Mouse (Mus musculus): Measurements from ENCODE around the gene Surf2.

Surf2 gene

DNA sequence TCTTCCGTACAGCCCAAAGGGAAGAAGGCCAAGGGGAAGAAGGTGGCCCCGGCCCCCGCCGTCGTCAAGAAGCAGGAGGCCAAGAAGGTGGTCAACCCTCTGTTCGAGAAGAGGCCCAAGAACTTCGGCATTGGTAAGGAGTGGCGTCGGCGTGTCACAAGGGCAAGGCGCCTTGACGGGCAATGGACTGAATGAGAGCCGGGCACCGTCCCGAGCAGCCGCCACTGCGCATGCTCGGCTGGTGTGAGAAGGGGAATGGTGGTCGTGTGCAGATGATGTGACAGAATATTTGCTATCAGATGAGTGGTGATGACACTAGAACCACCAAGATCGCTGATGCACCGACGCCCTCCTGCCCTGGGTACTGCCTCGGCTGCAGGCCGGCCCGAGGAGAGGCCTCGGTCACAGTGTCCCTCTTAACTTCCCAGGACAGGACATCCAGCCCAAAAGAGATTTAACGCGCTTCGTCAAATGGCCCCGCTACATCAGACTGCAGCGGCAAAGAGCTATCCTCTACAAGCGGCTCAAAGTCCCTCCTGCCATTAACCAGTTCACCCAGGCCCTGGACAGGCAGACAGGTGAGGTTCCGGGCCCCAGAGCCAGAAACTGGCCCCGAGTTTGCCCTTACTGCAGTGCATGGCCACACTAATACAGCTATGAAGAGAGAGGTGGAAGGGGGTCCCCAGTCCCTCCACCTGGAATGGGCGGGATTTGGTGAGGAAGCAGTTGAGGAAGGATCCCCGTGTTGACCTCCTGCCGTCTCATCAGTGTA is 5.0 kb upstream of the Surf2 start:
- TF ChIP-seq GATA4 (IDR thresholded peaks at IDR 0.05; ENCODE audit: insufficient replicate concordance, low read length): no peak

- TF ChIP-seq GATA4 (IDR thresholded peaks at IDR 0.05; ENCODE audit: insufficient replicate concordance, low read length): no peak
Measured at GRCm38 (mm10) chr2:26912253-26912770, 3.9 kb upstream of the Surf2 start.

- no peak for TF ChIP-seq GATA4 (IDR thresholded peaks at IDR 0.05; ENCODE audit: insufficient replicate concordance, low read length)
Measured at GRCm38 (mm10) chr2:26913416-26914147, 2.6 kb upstream of the Surf2 start.

GRCm38 (mm10) chr2:26914148-26914941 is 1.8 kb upstream of the Surf2 start:
- no peak for TF ChIP-seq GATA4 (IDR thresholded peaks at IDR 0.05; ENCODE audit: insufficient replicate concordance, low read length)

GRCm38 (mm10) chr2:26916738-26917137 is 571 bp downstream of the Surf2 start:
- no peak for TF ChIP-seq GATA4 (IDR thresholded peaks at IDR 0.05; ENCODE audit: insufficient replicate concordance, low read length)

DNA sequence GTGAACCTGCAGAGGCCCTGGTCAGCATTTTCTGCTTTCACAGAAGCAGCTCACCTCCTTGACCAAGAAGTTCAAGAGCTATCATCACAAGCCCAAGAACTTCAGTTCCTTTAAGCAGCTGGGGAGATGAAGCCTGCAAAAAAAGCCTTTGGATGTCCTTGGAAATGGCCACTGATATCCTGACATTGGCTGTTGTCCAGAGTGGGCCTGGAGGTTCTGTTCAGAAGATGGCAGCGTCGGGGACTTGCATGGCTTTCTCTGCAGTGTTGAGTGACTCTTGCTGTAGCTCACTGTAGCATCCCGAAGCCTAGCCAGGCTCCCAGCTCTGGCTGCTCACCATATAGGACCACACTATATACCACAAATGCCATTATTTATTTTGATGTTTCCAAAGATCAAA is 3.5 kb downstream of the Surf2 start:
- no peak for TF ChIP-seq GATA4 (IDR thresholded peaks at IDR 0.05; ENCODE audit: insufficient replicate concordance, low read length)

DNA sequence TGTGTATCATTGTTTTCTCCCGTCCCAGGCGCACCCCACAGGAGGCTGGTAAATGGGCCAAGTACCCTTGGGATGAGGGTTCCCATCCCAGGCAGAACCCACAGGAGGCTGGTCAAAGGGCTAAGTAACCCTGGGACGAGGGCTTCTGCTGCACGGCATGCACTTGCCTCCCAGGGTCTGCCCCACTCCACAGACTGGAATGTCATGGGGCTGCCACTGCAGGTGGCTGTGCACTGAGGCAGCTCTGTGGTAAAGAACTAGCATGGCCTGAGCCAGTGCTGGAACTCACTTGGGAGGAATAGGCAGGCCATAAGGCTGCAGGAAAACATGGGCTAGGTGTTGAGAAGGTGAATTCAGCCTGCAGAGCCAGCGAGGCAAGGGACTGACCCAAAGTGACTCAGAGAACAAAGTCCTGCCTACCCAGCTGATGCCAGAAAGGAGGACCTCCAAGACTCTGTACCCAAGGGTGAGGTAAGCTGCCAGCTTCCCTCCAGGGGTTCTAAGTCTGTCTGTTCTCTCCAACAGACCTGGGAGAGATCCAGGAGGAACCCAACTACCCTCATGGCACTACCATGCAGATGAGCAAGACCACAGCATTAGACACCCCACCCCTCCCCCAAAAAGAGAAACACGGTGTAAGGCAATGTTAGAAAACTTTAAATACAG is 4.2 kb downstream of the Surf2 start:
- no peak for TF ChIP-seq GATA4 (IDR thresholded peaks at IDR 0.05; ENCODE audit: insufficient replicate concordance, low read length)

DNA sequence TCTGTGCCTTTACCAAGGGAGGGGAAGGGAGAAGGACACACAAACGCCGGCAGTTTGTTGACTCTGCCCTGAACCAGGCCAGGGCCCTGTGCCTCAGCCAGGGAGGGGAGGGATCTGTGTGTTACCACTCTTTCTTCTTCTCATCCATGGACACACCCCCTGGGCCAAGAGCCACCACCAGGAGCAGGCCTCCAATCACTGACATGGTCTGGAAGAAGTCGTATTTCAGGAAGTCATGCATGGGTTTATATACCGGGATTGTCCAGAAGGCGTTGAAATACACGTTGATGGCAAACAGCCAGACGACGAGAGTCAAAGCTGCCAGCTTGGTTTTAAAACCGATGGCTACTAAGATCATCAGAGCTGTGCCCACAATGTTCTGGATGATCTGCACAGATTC is 5.6 kb downstream of the Surf2 start:
- no peak for TF ChIP-seq GATA4 (IDR thresholded peaks at IDR 0.05; ENCODE audit: insufficient replicate concordance, low read length)

DNA sequence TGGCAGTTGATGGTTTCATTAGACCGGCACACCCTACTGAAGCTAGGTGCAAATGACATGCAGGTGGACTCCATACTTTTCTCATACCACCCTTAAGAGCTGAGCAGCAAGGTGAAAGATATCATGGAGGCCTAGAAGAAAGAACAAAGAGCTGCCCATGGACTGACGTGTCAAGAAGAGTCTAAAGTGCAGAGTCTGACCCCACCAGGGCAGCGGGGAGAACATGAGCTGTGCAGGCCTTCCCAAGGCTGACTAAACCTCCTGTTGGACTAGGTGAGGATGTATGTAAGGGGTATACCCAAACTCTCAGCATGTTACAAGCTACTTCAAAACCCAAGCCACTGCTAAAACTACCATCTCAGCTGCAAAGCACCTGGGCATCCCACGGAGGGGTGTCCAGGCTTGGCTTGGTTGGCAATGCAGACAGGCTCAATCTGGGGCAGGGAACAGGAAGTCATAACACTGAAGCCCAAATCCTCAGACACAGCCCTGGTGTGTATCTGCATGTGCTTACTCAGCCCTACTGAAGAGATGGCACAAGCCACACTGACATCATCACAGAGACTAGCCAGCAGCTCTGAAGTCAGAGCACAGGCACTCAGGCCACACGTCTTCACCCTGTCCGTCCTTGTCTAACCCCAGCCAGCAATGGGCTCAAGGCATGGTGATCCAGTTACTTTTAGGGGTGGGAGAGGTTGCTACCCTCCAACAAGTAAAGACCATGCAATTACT is 11.7 kb downstream of the Surf2 start:
- TF ChIP-seq GATA4 (IDR thresholded peaks at IDR 0.05; ENCODE audit: insufficient replicate concordance, low read length): no peak

DNA sequence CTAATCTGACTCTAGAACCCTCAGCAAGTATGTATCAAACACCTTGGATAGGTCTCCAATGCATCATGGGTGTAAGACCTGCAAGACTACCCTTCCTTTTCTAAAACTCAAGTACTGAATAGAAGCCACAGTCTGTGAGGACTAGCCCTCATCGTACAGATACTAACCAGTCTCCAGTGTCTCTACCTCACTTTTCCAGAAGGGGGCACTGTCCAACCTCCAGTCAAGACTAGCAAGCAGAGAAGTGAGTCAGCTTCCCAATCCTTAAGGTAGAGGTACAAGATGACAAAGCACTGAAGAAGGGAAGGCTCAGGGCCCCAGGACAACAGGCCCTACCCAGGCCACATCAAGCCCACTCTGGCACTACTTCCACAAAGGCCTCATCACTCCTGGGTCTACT is 14.2 kb downstream of the Surf2 start:
- no peak for TF ChIP-seq GATA4 (IDR thresholded peaks at IDR 0.05; ENCODE audit: insufficient replicate concordance, low read length)

DNA sequence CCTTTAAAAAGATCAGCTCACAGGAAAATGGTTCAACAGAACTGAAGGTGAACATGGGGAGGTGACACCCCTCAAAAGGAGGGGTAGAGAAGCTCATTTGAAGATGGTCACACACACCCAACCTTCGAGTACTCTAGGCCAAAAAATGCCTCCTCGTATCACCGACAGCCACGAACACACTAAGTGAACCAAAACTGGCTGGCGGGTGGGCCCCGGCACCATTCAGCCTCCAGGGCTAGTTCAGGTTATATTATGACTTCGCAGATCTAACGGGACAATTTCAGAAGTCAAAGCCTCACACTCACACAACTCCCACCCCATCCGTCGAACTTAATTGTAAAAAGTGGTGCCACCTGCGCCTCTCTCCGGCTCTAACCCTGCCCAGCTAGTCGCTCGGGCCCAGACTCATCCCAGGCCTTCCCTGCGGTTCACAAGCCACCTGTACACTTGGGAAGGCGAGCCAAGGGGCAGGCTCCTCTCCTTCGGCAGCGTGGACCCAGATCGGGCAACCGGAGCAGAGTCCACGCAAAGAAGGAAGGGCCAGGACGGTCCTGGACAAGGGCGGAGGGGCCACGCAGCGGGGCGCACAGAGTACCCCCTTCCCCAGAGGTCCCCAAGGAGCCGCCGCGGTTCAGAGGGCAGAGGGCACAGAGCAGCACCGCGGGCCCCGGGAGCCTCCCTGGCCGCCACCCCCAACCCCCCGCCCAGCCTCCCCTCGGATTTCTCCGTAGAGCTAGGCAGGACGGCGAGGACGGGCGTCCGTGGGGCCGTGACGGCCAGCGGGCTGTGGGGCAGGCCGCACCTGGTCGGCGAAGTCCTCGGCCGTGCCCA is 16.5 kb downstream of the Surf2 start:
- TF ChIP-seq GATA4 (IDR thresholded peaks at IDR 0.05; ENCODE audit: insufficient replicate concordance, low read length): no peak

DNA sequence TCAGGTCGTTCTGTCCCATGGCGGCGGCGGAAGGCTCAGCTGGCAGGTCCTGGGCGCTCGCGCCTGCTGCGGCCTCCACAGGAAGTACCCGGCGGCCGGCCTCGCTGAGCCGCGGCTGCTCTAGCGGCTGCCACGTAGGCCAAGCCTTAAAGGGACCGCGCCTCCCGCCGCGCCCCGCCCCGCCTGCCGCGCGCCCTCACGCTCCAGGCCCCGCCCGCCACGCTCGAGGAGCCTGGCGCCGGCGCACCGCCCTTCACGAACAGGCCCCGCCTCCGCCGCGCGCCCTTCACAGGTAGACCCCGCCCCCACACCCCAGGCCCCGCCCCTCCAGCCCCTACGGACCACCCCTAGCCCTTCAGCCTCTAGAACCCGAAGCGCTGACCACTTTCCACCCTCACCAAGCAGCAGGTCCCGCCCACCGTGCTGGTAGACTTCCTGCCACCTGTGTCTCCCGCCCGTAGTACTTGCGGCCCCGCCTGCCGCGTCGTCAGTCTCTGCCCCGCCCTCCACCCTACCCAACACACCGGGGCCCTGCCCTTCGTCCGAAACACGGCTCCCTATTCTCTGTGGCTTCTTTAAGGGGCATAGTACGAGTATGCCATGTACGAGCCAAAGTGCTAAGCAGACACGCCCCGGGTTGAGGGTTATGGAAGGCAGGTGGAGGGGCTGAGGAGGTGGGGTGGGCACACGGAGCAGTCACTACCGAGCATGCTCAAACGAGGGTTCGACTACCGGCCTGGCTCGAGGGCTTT is 17.3 kb downstream of the Surf2 start, which contains the start of the genes Surf4 and Stkld1:
Gene Surf4 (minus strand): TSS at position 625 of the 752 bp plus-strand sequence.
Gene Stkld1 (plus strand): TSS at position 744 of the 752 bp plus-strand sequence.
- TF ChIP-seq GATA4 (IDR thresholded peaks at IDR 0.05; ENCODE audit: insufficient replicate concordance, low read length): no peak

DNA sequence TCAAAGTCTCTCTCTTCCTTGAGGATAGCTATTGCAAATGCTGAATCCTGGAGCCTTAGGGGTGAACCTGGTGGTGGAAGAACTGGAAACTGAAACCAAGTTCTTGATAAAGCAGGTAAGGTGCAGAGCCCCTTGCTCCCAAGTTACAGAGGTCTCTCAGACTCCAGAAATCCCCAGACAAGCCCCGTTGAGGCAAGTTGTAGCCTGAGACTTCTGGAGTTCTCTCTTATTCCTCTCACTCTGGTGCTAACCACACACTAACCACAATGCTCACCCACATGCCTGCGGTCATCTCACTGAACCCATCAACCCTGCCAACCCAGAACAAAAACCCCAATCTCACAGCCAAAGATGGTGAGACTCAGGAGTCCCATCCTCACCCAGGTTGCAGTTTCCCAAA is 19.1 kb downstream of the Surf2 start:
- TF ChIP-seq GATA4 (IDR thresholded peaks at IDR 0.05; ENCODE audit: insufficient replicate concordance, low read length): no peak
